Mouse (Mus musculus) liver, embryonic 14.5 days (tissue): ENCODE data around the gene Vstm4. TPM values are rescaled to one million over a fixed set of nuclear protein-coding genes. Genes with fewer than 3 reads are reported as not detected.

Source experiments
- ATAC-seq: fragments of 200-750 bp; cut with Nextera tagmentation; 2 replicates; pipeline ENCODE4 v1.8.0; 2017; ENCODE audit warnings: moderate number of reproducible peaks, mild to moderate bottlenecking, moderate library complexity; ENCODE audit not compliant: insufficient read depth
- DNase-seq, 3 experiments: peaks; one replicate each; pipeline ENCODE4 v3.0.0-alpha.2; 2012 to 2013; ENCODE audit warnings: low read depth in 3 of 3, low spot score in 3 of 3
- H3K27ac ChIP-seq: fragments of 300-500 bp; sonication (generic); 2 replicates; pipeline ENCODE4 v1.5.1; 2014; ENCODE audit warnings: moderate library complexity, mild to moderate bottlenecking, control low read depth, inconsistent platforms
- H3K27me3 ChIP-seq: fragments of 300-500 bp; sonication (generic); 2 replicates; pipeline ENCODE4 v1.6.1; 2014; ENCODE audit warnings: mild to moderate bottlenecking, low read length, moderate library complexity; ENCODE audit not compliant: control insufficient read depth, insufficient read depth
- H3K36me3 ChIP-seq: fragments of 300-500 bp; sonication (generic); replicated peaks from 2 replicates; pipeline ENCODE4 v1.6.1; 2014; ENCODE audit warnings: low read depth; ENCODE audit not compliant: control insufficient read depth, insufficient read depth
- H3K4me1 ChIP-seq, 2 experiments: fragments of 200-500 bp in 1 of 2; fragments of 300-500 bp in 1 of 2; sonication (generic) in 1 of 2; replicated peaks; 2 replicates each; pipeline ENCODE4 v1.6.1; 2012 to 2014; ENCODE audit warnings: antibody characterized with exemption in 1 of 2, inconsistent platforms in 1 of 2, low read length in 1 of 2; ENCODE audit not compliant: control insufficient read depth in 2 of 2, insufficient read depth in 2 of 2
- H3K4me2 ChIP-seq: fragments of 300-500 bp; sonication (generic); 2 replicates; pipeline ENCODE4 v1.6.1; 2014; ENCODE audit warnings: low read depth, mild to moderate bottlenecking, control low read depth, moderate library complexity
- H3K4me3 ChIP-seq, 2 experiments: fragments of 200-500 bp in 1 of 2; fragments of 300-500 bp in 1 of 2; sonication (generic) in 1 of 2; 2 replicates each; pipeline ENCODE4 v1.5.1; 2012 to 2014; ENCODE audit warnings: low read depth in 2 of 2, low read length in 2 of 2, mild to moderate bottlenecking in 2 of 2, control low read depth in 1 of 2, inconsistent platforms in 1 of 2, moderate library complexity in 1 of 2; ENCODE audit not compliant: insufficient read depth in 1 of 2
- H3K9ac ChIP-seq: fragments of 300-500 bp; sonication (generic); replicated peaks from 2 replicates; pipeline ENCODE4 v1.6.1; 2014; ENCODE audit warnings: mild to moderate bottlenecking, control low read depth, moderate library complexity
- H3K9me3 ChIP-seq: fragments of 300-500 bp; sonication (generic); 2 replicates; pipeline ENCODE4 v1.6.1; 2016; ENCODE audit warnings: low read length, mixed read lengths; ENCODE audit not compliant: control insufficient read depth
- CTCF ChIP-seq: IDR thresholded peaks from 2 replicates; pipeline ENCODE4 v1.5.1; 2016; ENCODE audit warnings: antibody characterized with exemption, low read depth, control low read depth
- EP300 ChIP-seq: IDR thresholded peaks from 2 replicates; pipeline ENCODE4 v1.6.1; 2016; ENCODE audit warnings: antibody characterized with exemption, low read depth
- WGBS: fragments of 180-500 bp; shearing (Covaris S2); extraction: QIAGEN DNeasy Blood & Tissue Kit; methylation state at CpG from one replicate; pipeline ENCODE4 v1.1.7; 2014; ENCODE audit not compliant: insufficient replicate concordance; 5-methylcytosine and 5-hydroxymethylcytosine counted together
- polyA plus RNA-seq, 2 experiments: library from polyadenylated mRNA; depleted of rRNA in 1 of 2; stranded (reverse) in 1 of 2; unstranded in 1 of 2; fragments of >200 nt; fragmentation: Nextera tagmentation in 1 of 2; extraction: Ambion mirVana in 1 of 2; gene quantifications; 2 replicates each; pipeline versions ENCODE4 v1.2.1 to v1.2.3; 2012 to 2014

Vstm4 gene
- polyA plus RNA-seq, 2 experiments: 1.6 to 3.3 TPM

DNA sequence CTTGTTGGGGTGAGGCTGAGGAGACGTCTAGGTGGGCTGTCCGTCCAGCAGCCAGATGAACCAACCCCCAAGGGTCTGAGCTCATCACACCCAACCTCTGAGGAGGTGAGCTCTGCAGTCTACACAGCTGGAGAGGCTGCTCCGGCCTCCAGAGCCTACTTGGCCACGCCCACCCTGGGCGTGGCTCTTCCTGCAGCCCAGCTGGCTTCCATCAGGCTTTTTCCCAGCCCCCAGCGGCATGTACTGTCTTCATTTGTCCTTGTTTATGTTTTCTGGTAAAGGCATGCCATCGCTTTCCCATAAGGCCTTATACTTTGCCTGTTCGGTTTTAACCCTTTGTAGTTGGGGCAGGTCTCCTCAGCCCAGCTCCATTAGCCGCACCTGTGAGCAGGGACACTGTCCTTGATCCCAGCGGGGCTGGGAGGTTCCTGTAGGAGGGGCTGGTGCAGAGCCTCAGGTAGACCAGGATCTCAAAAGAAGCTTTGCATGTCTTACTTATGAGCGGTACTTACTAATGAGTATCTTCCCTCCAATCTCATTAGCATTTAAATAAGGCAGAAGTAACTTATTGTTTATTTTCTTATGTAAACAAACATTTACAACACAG is 31.0 kb upstream of the Vstm4 start:
- no peak overlapping the region for H3K4me2 ChIP-seq
- H3K4me1 ChIP-seq: peaks cover 0 to 13% of the 10 kb centered on the region in 2 experiments; a peak in 2 of 4 replicates
- H3K4me3 ChIP-seq: no peak overlapping the region
- H3K36me3 ChIP-seq: no peaks in the 10 kb centered on the region
- H3K27me3 ChIP-seq: no peaks in the 10 kb centered on the region
- 17% methylated on average over 11 of the region's 11 CpGs for WGBS
- H3K27ac ChIP-seq: no peak overlapping the region
- ATAC-seq (no peak), DNase-seq (no peak)
- no peaks in the 10 kb centered on the region for H3K9me3 ChIP-seq
- TF ChIP-seq EP300 (no peak), CTCF (no peak)
- no peak overlapping the region for H3K9ac ChIP-seq

GRCm38 (mm10) chr14:32827165-32827564 is 29.4 kb upstream of the Vstm4 start:
- H3K9me3 ChIP-seq: no peaks in the 10 kb centered on the region
- TF ChIP-seq CTCF (no peak), EP300 (no peak)
- no peaks in the 10 kb centered on the region for H3K27me3 ChIP-seq
- H3K4me3 ChIP-seq: no peak overlapping the region
- H3K27ac ChIP-seq: no peak overlapping the region
- 58% methylated on average over 4 of the region's 4 CpGs for WGBS
- DNase-seq (no peak), ATAC-seq (no peak)
- no peak overlapping the region for H3K9ac ChIP-seq
- H3K4me1 ChIP-seq: peaks cover 0 to 13% of the 10 kb centered on the region in 2 experiments; a peak in 2 of 4 replicates
- H3K36me3 ChIP-seq: no peaks in the 10 kb centered on the region
- H3K4me2 ChIP-seq: no peak overlapping the region

DNA sequence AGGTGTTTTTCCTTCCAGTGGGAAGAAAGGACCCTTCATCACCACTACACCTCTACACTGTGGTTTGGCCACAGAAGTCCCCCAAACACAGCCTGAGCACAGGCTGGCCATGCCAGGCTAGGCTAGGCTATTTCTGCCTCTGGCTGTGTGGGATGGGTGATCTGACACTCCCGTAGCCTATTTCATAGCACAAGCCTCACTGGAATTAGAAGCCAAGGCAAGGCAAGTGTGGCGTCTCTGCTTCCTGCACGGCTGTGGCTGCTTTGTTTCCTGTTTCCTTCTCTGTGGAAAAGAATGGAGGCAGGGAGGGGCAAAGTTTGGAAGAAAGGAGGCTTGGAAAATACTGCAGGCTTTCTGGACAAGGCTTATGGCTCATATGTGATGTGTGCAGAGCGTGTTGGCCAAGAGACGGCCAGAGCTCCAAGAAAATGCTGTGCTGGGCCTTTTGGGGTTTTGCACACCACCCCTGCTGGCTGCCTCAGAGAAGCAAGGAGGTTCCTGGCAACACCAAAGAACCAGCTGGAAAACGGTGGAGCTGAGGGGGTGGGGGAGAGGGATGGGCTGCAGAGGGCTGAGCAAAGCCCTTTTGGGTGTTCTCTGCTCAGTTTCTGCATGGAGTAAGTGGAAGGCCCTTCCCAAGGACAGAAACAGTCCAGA is 28.4 kb upstream of the Vstm4 start:
- Histone ChIP-seq H3K4me1 (peaks cover 0 to 13% of the 10 kb centered on the region in 2 experiments; a peak in 2 of 4 replicates), H3K4me2 (no peak overlapping the region), H3K9me3 (no peaks in the 10 kb centered on the region), H3K9ac (no peak overlapping the region), H3K4me3 (no peak overlapping the region), H3K36me3 (no peaks in the 10 kb centered on the region), H3K27me3 (no peaks in the 10 kb centered on the region), H3K27ac (no peak overlapping the region)
- 33% methylated on average over 6 of the region's 6 CpGs for WGBS
- TF ChIP-seq CTCF (no peak), EP300 (no peak)
- DNase-seq: no peak
- no peak for ATAC-seq

GRCm38 (mm10) chr14:32833847-32834246 is 22.7 kb upstream of the Vstm4 start, which contains the start of gene Fam170b:
Gene Fam170b (plus strand): TSS chr14:32833962.
- no peak within 1 kb of the TSS for H3K9ac ChIP-seq
- H3K4me2 ChIP-seq: no peak within 1 kb of the TSS
- no peaks in the 10 kb centered on the region for H3K27me3 ChIP-seq
- WGBS: 60% methylated on average over 8 of the region's 8 CpGs
- H3K4me1 ChIP-seq: peaks cover 0 to under 1% of the 10 kb centered on the region in 2 experiments; a peak in 1 of 4 replicates
- no peak within 1 kb of the TSS for H3K27ac ChIP-seq
- H3K9me3 ChIP-seq: no peaks in the 10 kb centered on the region
- ATAC-seq: no peak
- no peak for DNase-seq
- H3K4me3 ChIP-seq: no peak within 1 kb of the TSS
- TF ChIP-seq CTCF: no peak
- TF ChIP-seq EP300: no peak
- H3K36me3 ChIP-seq: no peaks in the 10 kb centered on the region

DNA sequence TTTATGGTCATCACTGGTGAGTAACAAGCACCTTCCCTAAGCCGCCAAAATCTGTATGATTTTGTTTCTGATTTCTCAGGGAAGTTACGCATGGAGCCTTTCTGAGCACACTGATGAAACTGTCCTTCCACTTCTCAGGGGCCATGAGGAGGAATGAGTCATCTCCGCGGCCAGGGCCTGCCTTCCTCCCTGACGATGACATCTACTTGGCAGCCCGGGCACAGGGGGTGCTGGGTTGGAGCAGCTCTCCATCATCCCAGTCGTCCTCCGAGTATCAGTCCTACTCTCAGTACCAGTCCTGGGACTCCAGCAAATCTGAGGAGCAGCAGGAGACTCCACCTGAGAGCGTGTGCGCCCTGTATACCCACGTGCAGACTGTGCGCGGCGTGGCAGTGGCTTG is 21.4 kb upstream of the Vstm4 start:
- WGBS: 60% methylated on average over 14 of the region's 14 CpGs
- ATAC-seq (no peak), DNase-seq (no peak)
- Histone ChIP-seq H3K36me3 (no peaks in the 10 kb centered on the region), H3K4me1 (no peaks in the 10 kb centered on the region), H3K9ac (no peak overlapping the region), H3K27me3 (no peaks in the 10 kb centered on the region), H3K4me2 (no peak overlapping the region), H3K27ac (no peak overlapping the region), H3K9me3 (no peaks in the 10 kb centered on the region), H3K4me3 (no peak overlapping the region)
- TF ChIP-seq EP300 (no peak), CTCF (no peak)
